Mouse (Mus musculus): ENCODE measurements at regions not wholly inside any gene's neighbourhood (a gene's known extent, or its start where the extent isn't known, plus 50 kb on each side); places are given as distances from the start of the nearest gene placed in this dataset.

DNA sequence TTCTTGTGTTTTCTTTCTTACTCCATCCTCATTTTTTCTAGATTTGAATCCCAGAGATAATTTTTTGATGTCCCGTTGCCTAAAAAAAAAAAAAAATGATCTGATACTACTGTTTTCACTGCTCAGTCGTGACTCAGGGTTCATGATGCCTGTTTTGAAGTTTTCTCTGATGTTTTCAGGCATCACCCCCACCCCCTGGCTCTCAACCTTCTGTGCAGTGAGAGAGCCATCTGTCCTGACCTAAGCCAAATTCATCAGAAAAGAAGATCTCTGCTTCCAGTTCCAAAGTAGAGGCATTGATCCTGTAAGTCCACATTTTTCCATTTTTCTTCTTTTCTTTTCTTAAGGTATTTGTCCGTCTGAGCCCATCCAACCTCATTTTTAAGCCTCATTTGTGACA is 423.3 kb downstream of the Col12a1 start:
- WGBS = 78% methylated on average over 3 of the region's 3 CpGs
- Histone ChIP-seq H3K27me3 (ENCODE audit: insufficient read depth, low read length) (no peaks in the 10 kb centered on the region), H3K4me2 (replicated peaks; ENCODE audit: low read depth, low read length) (no peak overlapping the region), H3K27ac (ENCODE audit: low read length) (no peak overlapping the region), H3K9ac (replicated peaks; ENCODE audit: low read length) (no peak overlapping the region), H3K4me1 (ENCODE audit: insufficient read depth, low read length) (no peaks in the 10 kb centered on the region), H3K9me3 (ENCODE audit: low read length) (no peaks in the 10 kb centered on the region), H3K36me3 (ENCODE audit: insufficient read depth, low read length) (no peaks in the 10 kb centered on the region), H3K4me3 (ENCODE audit: low read length) (no peak overlapping the region)
- ATAC-seq (ENCODE audit: low FRiP score, low TSS enrichment) = no peak

DNA sequence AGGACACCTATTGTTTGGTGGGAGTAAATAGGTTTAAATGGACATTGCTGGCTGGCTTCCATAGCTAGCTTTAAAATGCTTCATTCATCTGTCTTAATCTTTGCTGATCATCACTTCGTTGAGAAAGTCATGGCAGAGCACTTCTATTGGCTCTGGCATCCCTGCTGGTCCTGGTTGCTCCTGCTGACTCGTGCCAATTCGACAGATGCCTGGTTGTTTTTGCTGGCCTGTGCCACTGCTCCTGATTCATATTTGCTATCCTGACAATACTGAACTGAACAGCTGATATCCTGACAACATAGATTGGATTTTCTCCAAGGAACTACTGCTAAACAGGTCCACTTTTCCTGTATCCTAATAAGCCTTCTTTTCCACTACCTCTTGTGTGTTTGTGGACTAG is 417.1 kb downstream of the Col12a1 start:
- Histone ChIP-seq H3K4me3 (ENCODE audit: low read length) (no peak overlapping the region), H3K27me3 (ENCODE audit: insufficient read depth, low read length) (no peaks in the 10 kb centered on the region), H3K9me3 (ENCODE audit: low read length) (no peaks in the 10 kb centered on the region), H3K9ac (replicated peaks; ENCODE audit: low read length) (no peak overlapping the region), H3K4me1 (ENCODE audit: insufficient read depth, low read length) (no peaks in the 10 kb centered on the region), H3K4me2 (replicated peaks; ENCODE audit: low read depth, low read length) (no peak overlapping the region), H3K36me3 (ENCODE audit: insufficient read depth, low read length) (no peaks in the 10 kb centered on the region), H3K27ac (ENCODE audit: low read length) (no peak overlapping the region)
- 83% methylated on average over 3 of the region's 3 CpGs for WGBS
- no peak for ATAC-seq (ENCODE audit: low FRiP score, low TSS enrichment)

DNA sequence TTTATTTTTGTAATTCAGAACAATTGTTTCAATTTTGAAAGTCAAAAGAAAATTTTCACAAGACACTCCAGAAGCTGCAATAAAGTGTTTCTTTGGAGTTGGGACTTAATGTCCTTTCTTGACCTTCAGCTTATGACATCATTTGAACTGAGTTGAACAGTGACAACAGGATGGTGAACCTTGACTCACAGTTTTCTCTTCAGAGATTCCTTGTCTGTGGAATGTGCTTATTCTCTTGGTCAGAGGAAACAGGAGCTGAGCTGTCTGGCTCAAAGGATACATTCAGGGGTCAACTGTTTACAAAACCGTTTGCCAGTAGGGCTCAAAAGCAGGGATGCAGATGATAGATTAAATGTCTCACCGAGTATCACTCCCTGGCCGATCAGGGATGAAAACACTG is 408.0 kb downstream of the Col12a1 start:
- Histone ChIP-seq H3K27me3 (ENCODE audit: insufficient read depth, low read length) (no peaks in the 10 kb centered on the region), H3K9ac (replicated peaks; ENCODE audit: low read length) (no peak overlapping the region), H3K4me2 (replicated peaks; ENCODE audit: low read depth, low read length) (no peak overlapping the region), H3K4me1 (ENCODE audit: insufficient read depth, low read length) (no peaks in the 10 kb centered on the region), H3K4me3 (ENCODE audit: low read length) (no peak overlapping the region), H3K36me3 (ENCODE audit: insufficient read depth, low read length) (no peaks in the 10 kb centered on the region), H3K9me3 (ENCODE audit: low read length) (no peaks in the 10 kb centered on the region), H3K27ac (ENCODE audit: low read length) (no peak overlapping the region)
- no peak for ATAC-seq (ENCODE audit: low FRiP score, low TSS enrichment)
- WGBS = 38% methylated on average over 3 of the region's 3 CpGs

DNA sequence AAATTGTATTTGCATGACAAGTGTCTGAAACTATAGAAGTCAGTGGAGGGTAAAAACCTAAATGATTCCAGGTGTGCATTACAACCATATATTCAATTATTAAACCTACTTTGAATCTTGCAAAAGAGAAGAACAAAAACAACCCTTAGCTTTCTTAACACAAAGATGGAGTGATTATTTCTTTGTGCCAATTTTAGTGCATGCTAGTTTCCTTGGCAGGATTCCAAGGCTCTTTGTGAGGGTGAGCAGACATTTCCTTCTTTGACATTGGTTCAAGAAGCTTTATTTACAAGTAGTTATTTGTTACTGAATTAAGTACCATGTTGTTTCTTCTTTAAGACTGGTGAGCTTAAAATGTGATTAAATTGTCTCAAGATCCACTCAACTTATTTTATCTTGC is 401.2 kb downstream of the Col12a1 start:
- H3K4me1 ChIP-seq (ENCODE audit: insufficient read depth, low read length) = no peaks in the 10 kb centered on the region
- no peak overlapping the region for H3K9ac ChIP-seq (replicated peaks; ENCODE audit: low read length)

DNA sequence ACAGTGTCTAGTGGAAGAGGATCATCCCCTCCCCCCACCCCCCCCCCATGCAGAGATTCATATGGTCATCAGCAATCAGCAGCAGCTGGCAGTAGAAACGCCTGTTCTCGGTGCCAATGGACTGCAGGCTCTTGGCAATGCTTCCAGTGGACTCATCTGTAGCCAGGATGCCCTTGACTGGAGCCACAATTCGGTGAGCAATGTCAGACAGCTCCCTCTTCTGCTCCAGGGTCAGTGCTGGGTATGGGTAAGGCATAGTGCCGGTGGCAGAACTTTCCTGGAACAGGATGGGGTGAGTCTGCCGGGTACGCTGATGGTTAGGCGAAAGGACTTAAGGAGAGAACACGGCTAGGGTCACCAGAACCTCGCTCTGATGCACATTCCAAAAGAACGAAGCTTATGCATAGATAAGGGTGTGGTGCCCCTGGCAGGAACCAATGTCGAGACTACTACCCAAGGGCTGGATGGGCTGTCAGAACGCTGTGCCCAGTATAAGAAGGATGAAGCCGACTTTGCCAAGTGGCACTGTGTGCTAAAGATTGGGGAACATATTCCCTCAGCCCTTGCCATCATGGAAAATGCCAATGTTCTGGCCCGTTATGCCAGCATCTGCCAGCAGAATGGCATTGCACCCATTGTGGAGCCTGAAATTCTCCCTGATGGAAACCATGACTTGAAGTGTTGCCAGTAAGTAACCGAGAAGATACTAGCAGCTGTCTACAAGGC is 372.1 kb downstream of the Col12a1 start:
- no peaks in the 10 kb centered on the region for H3K36me3 ChIP-seq (ENCODE audit: insufficient read depth, low read length)
- no peaks in the 10 kb centered on the region for H3K4me1 ChIP-seq (ENCODE audit: insufficient read depth, low read length)
- no peaks in the 10 kb centered on the region for H3K27me3 ChIP-seq (ENCODE audit: insufficient read depth, low read length)
- no peak overlapping the region for H3K4me3 ChIP-seq (ENCODE audit: low read length)
- 91% methylated on average over 15 of the region's 15 CpGs for WGBS
- no peak overlapping the region for H3K27ac ChIP-seq (ENCODE audit: low read length)
- no peak overlapping the region for H3K4me2 ChIP-seq (replicated peaks; ENCODE audit: low read depth, low read length)
- H3K9ac ChIP-seq (replicated peaks; ENCODE audit: low read length) = no peak overlapping the region
- ATAC-seq (ENCODE audit: low FRiP score, low TSS enrichment) = no peak
- no peaks in the 10 kb centered on the region for H3K9me3 ChIP-seq (ENCODE audit: low read length)

More for the DNA sequence above, 401.2 kb downstream of the Col12a1 start:
- ATAC-seq (ENCODE audit: low FRiP score, low TSS enrichment) = no peak
- no peak overlapping the region for H3K4me2 ChIP-seq (replicated peaks; ENCODE audit: low read depth, low read length)
- H3K36me3 ChIP-seq (ENCODE audit: insufficient read depth, low read length) = no peaks in the 10 kb centered on the region
- H3K27ac ChIP-seq (ENCODE audit: low read length) = no peak overlapping the region
- no peaks in the 10 kb centered on the region for H3K9me3 ChIP-seq (ENCODE audit: low read length)
- H3K27me3 ChIP-seq (ENCODE audit: insufficient read depth, low read length) = no peaks in the 10 kb centered on the region
- no peak overlapping the region for H3K4me3 ChIP-seq (ENCODE audit: low read length)

DNA sequence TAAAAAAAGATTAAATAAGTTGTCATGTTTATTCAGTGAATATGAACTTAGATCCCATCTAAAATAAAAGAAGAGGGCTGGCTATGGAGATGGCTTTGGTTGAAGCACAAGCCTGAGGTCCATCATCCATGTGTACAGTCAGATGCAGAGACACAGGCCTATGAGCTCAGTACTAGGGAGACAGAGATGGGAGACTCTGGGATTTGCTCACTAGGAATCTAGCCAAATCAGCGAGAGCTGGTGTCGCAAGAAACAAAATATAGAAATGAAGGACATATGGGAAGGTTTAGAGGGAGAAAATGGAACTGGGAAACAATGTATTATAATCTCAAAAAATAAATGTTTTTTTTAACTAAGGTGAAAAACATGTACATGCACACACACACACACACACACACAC is 326.6 kb downstream of the Col12a1 start:
- Histone ChIP-seq H3K36me3 (ENCODE audit: insufficient read depth, low read length) (no peaks in the 10 kb centered on the region), H3K9me3 (ENCODE audit: low read length) (no peaks in the 10 kb centered on the region), H3K9ac (replicated peaks; ENCODE audit: low read length) (no peak overlapping the region), H3K4me2 (replicated peaks; ENCODE audit: low read depth, low read length) (no peak overlapping the region), H3K4me1 (ENCODE audit: insufficient read depth, low read length) (no peaks in the 10 kb centered on the region), H3K27me3 (ENCODE audit: insufficient read depth, low read length) (no peaks in the 10 kb centered on the region), H3K4me3 (ENCODE audit: low read length) (no peak overlapping the region), H3K27ac (ENCODE audit: low read length) (no peak overlapping the region)
- no peak for ATAC-seq (ENCODE audit: low FRiP score, low TSS enrichment)
- 90% methylated on average over 2 of the region's 2 CpGs for WGBS

DNA sequence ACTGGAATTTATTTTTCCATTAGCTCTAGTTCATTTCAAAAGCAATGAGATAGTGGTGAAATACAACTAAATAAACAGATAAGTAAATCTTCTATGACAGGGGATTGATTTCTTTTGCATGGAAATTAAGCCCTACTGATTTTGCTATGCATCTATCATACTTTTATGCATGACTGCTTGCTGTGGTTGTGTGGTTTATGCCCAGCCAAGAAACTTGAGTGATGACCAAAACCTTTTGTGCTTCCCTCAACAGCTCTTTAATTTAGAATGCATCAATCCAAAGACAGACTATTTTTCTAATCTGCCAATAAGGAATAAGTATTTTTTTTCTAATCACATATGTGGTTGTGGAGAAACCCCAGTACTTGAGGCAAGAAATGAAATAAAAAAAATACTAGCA is 303.6 kb downstream of the Col12a1 start:
- Histone ChIP-seq H3K9me3 (ENCODE audit: low read length) (no peaks in the 10 kb centered on the region), H3K4me1 (ENCODE audit: insufficient read depth, low read length) (no peaks in the 10 kb centered on the region), H3K4me2 (replicated peaks; ENCODE audit: low read depth, low read length) (no peak overlapping the region), H3K9ac (replicated peaks; ENCODE audit: low read length) (no peak overlapping the region), H3K27me3 (ENCODE audit: insufficient read depth, low read length) (no peaks in the 10 kb centered on the region), H3K4me3 (ENCODE audit: low read length) (no peak overlapping the region), H3K27ac (ENCODE audit: low read length) (no peak overlapping the region), H3K36me3 (ENCODE audit: insufficient read depth, low read length) (no peaks in the 10 kb centered on the region)
- ATAC-seq (ENCODE audit: low FRiP score, low TSS enrichment) = no peak

DNA sequence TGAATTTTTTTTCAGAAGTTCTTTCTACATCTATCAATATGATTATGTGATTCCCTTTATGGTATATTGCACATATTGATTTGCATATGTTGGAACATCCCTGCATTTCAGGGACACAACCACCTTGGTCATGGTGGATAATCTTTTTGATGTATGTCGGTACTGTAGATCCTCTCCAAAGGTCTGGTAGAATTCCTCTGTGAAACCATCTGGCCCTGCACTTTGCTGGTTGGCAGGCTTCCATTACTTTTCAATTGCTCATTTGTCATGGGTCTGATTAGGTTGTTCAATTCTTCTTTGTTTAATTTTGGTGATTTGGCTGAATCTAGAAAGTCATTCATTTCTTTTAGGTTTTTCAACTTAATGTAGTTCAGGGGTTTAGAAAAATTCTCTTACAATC is 288.2 kb downstream of the Col12a1 start:
- 78% methylated on average over 1 of the region's 1 CpGs for WGBS
- Histone ChIP-seq H3K4me2 (replicated peaks; ENCODE audit: low read depth, low read length) (no peak overlapping the region), H3K36me3 (ENCODE audit: insufficient read depth, low read length) (no peaks in the 10 kb centered on the region)

DNA sequence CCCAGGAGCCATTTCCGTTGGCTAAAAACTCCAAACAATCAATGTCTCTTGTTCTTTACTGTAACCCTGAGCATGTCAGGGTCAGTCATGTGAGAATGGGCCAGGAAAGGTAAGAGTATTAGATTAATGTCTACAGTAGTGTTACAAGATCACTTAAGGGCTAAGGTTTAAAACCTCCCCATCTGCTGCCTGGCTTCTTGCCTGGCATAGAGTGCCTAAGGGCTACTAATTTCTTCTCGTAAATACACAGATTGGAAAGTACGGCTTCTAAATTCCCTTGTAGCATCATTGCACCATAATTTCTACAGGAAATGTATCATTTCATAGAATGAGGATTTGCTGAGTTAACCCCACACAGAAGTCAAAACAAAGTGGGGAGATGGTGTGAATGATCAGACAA is 281.0 kb downstream of the Col12a1 start:
- no peak for ATAC-seq (ENCODE audit: low FRiP score, low TSS enrichment)
- Histone ChIP-seq H3K27me3 (ENCODE audit: insufficient read depth, low read length) (no peaks in the 10 kb centered on the region), H3K27ac (ENCODE audit: low read length) (no peak overlapping the region), H3K4me2 (replicated peaks; ENCODE audit: low read depth, low read length) (no peak overlapping the region), H3K4me1 (ENCODE audit: insufficient read depth, low read length) (no peaks in the 10 kb centered on the region), H3K4me3 (ENCODE audit: low read length) (no peak overlapping the region), H3K36me3 (ENCODE audit: insufficient read depth, low read length) (no peaks in the 10 kb centered on the region), H3K9me3 (ENCODE audit: low read length) (no peaks in the 10 kb centered on the region), H3K9ac (replicated peaks; ENCODE audit: low read length) (no peak overlapping the region)
- 69% methylated on average over 3 of the region's 3 CpGs for WGBS

More for the DNA sequence above, 288.2 kb downstream of the Col12a1 start:
- no peak overlapping the region for H3K27ac ChIP-seq (ENCODE audit: low read length)
- H3K9ac ChIP-seq (replicated peaks; ENCODE audit: low read length) = no peak overlapping the region
- no peaks in the 10 kb centered on the region for H3K9me3 ChIP-seq (ENCODE audit: low read length)
- H3K4me3 ChIP-seq (ENCODE audit: low read length) = no peak overlapping the region
- H3K27me3 ChIP-seq (ENCODE audit: insufficient read depth, low read length) = no peaks in the 10 kb centered on the region
- no peaks in the 10 kb centered on the region for H3K4me1 ChIP-seq (ENCODE audit: insufficient read depth, low read length)
- no peak for ATAC-seq (ENCODE audit: low FRiP score, low TSS enrichment)

DNA sequence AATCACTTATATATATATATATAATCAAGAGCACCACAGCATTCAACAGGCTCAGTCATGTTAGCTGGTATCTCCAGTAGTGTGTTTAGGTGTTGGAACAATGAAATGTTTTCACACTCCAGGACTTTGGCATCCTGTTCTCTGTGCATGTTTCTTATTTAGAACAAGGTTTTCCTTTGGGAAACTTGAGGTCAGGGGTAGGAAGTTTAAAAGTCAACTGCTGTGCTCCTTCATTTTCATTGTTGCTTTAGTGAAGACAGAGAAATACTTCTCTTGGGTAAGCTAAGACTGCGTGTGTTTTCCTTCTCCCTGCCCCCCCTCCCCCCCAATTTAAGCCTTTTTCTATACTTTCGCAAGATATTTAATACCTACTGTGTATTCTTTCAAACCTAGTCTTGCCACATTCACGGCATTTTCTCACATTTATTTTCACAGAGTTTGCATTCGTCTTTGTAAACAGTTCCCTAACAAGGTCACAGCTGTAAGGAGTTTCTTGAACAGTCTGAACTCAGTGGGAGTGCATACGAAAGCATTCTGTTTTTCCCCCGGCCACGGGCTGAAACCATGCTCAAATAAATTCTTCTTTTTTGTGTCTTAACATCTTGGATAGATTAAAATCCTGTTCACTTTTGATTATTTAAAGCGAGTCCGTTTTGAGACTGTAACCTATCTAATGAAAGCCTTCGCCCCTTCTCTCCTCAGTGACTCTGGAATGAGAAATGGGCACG is 279.2 kb downstream of the Col12a1 start:
- Histone ChIP-seq H3K4me1 (ENCODE audit: insufficient read depth, low read length) (no peaks in the 10 kb centered on the region), H3K9ac (replicated peaks; ENCODE audit: low read length) (no peak overlapping the region), H3K27ac (ENCODE audit: low read length) (peak overlapping the region; percentile 42; the same call in 1 of the 2 replicates), H3K4me3 (ENCODE audit: low read length) (no peak overlapping the region), H3K36me3 (ENCODE audit: insufficient read depth, low read length) (no peaks in the 10 kb centered on the region), H3K4me2 (replicated peaks; ENCODE audit: low read depth, low read length) (peak overlapping the region; percentile 4), H3K27me3 (ENCODE audit: insufficient read depth, low read length) (no peaks in the 10 kb centered on the region), H3K9me3 (ENCODE audit: low read length) (no peaks in the 10 kb centered on the region)
- peak; percentile 39; the same call in 1 of the 2 replicates for ATAC-seq (ENCODE audit: low FRiP score, low TSS enrichment)
- WGBS = 42% methylated on average over 11 of the region's 11 CpGs
